Mouse (Mus musculus): ENCODE results near the gene Pmp22. TPM values are rescaled to one million over a fixed set of nuclear protein-coding genes. Genes with fewer than 3 reads are reported as not detected.

The Pmp22 gene
- total RNA-seq, 2 experiments from 2014 or later = 19.4 to 22.0 TPM

DNA sequence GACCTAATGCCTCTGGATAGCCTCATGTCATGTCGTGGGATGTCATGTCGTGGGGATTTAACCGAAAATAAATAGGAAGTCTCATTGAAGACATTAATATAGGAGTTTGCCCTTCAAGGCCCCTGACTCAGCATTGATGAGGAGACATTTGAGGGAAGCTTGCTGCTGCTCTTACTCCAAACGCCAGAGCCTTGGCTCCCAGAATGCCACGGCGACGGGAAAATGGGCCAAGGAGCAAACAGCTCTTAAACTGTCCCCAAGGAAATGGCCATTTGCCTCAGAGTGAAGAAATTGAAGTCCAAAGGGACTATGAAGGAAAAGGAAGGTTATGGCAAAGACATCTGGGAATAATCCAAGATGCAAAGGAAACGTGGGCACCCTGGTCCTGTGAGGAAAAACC is 34.8 kb downstream of the Pmp22 start:
- DNase-seq = no peak

DNA sequence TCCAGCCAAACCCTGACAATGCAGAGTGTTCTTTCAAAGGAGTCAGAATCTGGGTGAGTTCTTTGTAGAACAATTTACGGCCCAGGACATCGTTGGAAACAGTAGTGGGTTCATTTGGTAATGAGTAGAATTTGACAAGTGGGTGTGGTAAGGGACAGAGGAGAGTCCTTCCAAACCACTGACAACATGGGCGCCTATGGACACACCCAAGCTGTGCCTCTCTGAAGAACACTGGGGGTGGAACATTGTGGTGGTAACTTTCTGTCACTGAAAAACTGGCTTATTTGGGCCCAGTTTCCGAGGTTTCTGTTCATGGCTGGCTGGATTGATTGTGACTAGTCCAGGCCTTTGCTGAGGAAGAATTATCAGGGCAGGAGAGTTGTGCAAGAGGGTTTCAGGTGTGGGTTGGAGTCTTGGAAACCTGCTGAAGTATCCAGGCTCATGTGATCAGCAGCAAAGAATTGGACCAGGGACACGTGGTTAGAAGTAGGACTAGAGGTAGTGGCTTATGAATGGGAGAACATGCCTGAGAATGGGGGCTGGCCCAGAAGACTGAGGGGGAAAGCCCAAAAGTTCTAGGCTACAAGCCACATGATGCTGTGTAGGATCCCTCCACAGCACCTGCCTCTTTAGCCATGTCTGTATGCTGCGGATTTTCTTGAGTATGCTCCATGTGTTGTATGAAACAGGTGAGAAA is 35.4 kb downstream of the Pmp22 start:
- DNase-seq = no peak

DNA sequence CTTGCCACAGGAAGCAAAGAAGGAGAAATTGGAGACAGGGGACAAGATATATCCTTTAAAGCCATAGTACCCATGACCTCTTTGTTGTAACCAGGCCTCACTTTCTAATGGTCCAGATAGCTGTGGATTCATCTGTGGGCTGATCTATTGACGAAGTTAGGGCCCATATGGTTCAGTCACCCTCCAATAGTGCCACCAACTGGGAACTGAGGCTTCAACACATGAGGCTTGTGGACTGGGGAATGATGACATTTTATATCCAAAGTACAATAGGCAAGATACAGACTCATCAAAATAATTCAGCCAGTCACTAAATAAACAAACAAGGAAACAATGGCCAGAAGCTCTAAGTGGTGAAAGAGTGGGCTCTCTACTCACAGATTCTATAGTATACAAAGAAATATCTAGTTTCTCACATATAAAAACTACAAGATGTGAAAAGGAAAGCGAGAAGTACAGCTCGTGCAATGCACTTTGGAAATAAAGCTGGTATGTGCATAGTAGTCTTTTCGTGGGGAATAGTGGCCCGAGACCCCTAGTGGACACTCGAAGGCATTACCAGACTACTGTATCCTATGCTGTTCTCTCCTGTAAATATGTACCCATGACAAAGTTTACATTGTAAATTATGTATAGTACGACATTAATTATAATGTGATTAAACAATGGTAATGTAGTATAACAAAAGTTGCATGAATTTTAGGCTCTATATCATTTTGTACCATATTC is 36.1 kb downstream of the Pmp22 start:
- no peak for DNase-seq

GRCm38 (mm10) chr11:63167826-63168225 is 39.0 kb downstream of the Pmp22 start:
- no peak for DNase-seq

DNA sequence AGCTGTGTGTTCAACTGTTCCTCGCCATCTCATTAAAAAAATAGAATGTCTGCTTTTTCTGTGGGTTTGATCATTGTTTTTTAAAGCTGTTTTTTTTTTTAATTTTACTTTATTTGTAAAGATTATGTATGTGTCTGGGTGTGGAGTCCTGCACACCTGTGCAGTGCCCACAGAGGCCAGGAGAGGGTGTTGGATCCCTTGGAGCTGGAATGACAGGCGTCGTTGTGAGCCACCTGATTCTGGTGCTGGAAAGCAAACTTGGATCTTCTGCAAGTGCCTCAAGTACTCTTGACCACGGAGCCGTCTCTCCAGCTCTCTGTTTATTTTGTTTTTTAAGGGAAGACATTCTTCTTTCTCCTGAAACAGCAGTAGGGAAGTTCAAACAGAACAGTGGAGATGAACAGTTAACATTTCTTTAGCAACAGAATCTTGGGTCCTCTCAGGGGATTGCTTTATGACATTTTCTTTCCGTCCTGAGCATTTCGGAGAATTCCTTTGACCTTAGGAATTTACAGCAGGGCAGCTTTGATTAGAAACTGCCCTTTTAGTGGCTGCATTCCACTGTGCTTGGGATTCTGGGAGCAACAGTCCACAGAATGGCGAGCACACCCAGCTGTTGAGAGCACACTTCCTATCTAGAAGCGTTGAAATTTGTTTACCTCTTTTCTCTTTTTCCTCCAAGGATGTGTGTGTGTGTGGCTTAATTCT is 39.9 kb downstream of the Pmp22 start:
- no peak for DNase-seq

GRCm38 (mm10) chr11:63171977-63172376 is 43.2 kb downstream of the Pmp22 start:
- DNase-seq = peak in 1 of 2 experiments; percentile 21

DNA sequence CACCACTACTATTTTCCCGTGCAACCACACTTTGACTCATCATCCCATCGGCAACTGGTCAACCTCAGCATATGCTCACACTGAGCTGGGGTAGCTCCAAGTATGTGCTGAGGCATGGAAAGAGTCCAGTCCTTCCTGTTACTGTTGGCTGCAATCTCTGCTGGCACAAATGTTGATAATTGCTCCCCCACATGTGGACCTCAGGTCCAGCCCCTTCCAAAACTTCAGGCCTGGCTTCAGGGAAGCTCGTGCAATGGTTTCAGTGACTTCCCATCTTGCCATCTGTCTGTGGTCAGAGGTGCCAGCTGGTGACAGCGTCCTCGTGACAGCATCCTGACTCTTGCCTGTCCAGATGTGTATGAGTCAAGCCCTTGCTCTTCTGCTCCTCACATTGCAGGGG is 44.8 kb downstream of the Pmp22 start:
- DNase-seq = no peak

DNA sequence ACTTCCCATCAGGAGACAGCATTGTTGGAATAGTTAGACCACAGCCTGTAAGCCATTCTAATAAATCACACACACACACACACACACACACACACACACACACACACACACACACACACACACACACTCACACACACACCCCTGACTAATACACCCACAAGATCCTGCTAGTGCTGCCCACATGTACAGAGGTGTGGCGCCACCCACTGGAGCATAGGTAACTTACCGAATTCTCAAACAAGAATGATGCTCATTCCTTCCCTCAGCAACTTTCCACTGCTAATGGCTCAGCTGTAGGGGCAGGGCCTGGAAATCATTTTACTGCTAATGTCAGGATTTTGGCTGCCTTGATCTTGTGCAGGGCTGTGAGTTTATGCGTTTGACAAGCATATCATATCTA is 46.5 kb downstream of the Pmp22 start:
- no peak for DNase-seq

GRCm38 (mm10) chr11:63176416-63176815 is 47.6 kb downstream of the Pmp22 start:
- DNase-seq = no peak

DNA sequence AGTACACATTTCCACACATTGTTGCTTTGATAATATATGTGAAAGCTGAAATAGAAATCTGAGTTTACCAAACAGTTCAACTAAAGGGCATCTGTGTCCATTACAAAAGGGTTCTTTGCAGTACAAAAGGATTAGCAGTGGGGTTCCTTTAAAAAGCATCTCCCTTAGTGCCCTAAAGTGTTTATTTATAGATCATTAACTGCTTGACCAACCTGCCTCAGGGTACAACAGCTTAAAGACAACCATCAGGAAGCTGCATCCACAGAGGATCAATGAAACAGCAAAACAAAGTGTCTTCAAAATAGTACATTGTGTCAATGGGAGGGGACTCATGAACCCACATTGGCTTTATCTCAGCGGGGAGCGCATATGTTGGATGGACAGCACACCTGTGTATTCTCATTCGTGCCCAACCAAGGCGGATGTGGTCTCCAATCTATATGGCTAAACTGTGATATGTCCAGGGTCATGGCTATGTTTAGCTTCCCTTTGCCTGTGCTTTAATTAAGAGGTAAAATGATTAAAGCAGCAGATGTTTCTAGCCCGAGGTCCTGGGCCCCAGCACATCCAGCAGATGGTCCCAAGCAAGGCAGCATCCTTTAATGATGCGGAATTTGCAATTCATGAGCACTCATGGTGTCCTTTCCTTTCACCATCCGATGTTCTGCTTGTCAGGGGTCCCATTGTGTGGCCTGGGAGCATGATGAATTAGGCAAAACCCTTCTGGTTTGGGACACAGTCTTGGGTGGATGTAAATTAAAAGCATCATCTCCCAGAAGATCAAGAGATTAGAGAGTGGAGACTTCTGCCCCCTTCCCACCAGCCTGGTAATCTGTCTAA is 51.7 kb downstream of the Pmp22 start:
- DNase-seq = no peak

GRCm38 (mm10) chr11:63188803-63189202 is 60.0 kb downstream of the Pmp22 start:
- DNase-seq = no peak

GRCm38 (mm10) chr11:63198070-63198469 is 69.3 kb downstream of the Pmp22 start:
- no peak for DNase-seq

GRCm38 (mm10) chr11:63201989-63202535 is 73.3 kb downstream of the Pmp22 start:
- no peak for DNase-seq

Other genes starting within 250 kb of the Pmp22 start
- gene Tvp23b, start 249.5 kb upstream of the Pmp22 start, total RNA-seq (2021) = 10 to 100 TPM; 30.5 to 35.9 TPM
- gene Cdrt4, start 177.8 kb upstream of the Pmp22 start, total RNA-seq (2021) = under 1 TPM in 1 of 2 experiments, not detected in 1; 0.56 TPM
- not detected for gene Tekt3, start 67.3 kb upstream of the Pmp22 start, total RNA-seq (2021)